Mouse (Mus musculus): ENCODE measurements around the gene Olfr1445.

The Olfr1445 gene

GRCm38 (mm10) chr19:12883555-12883954, at the start of gene Olfr1445:
Gene Olfr1445, plus strand, starts transcription at chr19:12883855.
- DNase-seq (ENCODE audit: low read depth, low spot score), result no peak

DNA sequence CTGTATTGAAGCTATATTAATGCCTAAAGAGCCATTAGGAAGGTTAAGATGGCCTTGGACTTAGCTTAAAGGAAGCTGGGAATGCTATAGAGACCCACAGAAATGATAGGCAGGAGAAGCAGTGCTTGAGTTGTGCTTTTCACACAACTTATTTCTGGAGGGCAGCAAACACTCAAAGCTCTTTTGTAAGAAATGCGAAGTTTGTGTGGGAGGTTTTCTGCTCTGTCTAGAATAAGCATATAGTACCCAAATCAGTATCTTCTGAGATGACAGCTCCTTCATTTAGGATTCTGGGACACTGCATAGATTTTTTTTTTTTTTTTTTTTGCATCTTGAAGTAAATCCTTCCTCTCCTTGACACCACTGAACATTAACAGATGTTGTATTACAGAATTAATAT, 45.1 kb upstream of the Olfr1445 start:
- DNase-seq (ENCODE audit: low read depth, low spot score), result no peak

- DNase-seq (ENCODE audit: low read depth, low spot score), result no peak
These were observed 37.3 kb upstream of the Olfr1445 start, which contains the start of gene Gm5244 for GRCm38 (mm10) chr19:12846382-12846781. Gene Gm5244, plus strand, starts transcription at chr19:12846682.

GRCm38 (mm10) chr19:12856983-12857382, 26.7 kb upstream of the Olfr1445 start, which contains the start of gene Olfr1444:
Gene Olfr1444, plus strand, starts transcription at chr19:12857283.
- no peak for DNase-seq (ENCODE audit: low read depth, low spot score)

DNA sequence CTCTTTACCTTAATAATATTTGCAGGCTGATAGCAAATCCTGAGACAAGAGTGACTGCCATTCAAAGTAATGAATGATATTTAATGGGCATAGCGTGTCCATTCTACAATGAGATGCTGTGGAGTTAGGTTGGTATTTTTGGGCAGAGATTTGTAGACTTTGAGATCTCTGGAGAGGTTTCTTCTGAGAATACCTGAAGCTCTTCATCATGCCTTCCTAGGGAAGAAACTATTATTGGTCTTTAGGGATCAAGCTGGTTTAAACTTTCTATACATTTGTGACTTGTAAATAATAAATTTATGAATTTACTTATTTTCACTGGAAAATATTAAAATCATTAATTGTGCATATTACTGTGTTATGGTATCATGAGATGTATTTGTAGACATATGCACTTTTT, 9.8 kb downstream of the Olfr1445 start, which contains the start of gene Olfr1446:
TSS of gene Olfr1446 (minus strand) at position 101 of the 400 bp plus-strand sequence.
- no peak for DNase-seq (ENCODE audit: low read depth, low spot score)

GRCm38 (mm10) chr19:12903643-12904042, 20.0 kb downstream of the Olfr1445 start, which contains the start of gene Olfr1447:
Gene Olfr1447, minus strand, starts transcription at chr19:12903743.
- no peak for DNase-seq (ENCODE audit: low read depth, low spot score)

DNA sequence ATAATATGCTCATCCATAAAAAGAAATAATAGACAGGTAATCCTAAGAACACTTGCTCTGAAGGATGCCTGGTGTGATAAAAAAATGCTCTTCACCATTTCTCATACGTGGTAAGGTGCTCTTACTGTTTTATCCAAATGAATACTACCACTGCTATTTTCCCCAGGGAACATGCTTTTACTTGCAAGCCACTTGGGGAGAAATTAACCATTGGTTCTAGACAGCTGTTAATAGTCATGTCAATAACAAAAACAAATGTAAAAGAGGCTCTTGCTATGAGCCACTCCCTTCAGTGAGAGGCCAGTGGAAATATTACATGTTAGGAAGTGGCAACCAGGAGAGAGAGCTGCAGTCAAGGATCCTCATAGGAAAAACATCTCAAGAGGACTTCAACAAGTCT, 40.7 kb downstream of the Olfr1445 start, which contains the start of gene Olfr1448:
TSS of gene Olfr1448 (minus strand) at position 101 of the 400 bp plus-strand sequence.
- no peak for DNase-seq (ENCODE audit: low read depth, low spot score)

- DNase-seq (ENCODE audit: low read depth, low spot score), result no peak
These were observed 46.9 kb downstream of the Olfr1445 start, which contains the start of gene Olfr1449 for GRCm38 (mm10) chr19:12930540-12930939. Gene Olfr1449, plus strand, starts transcription at chr19:12930840.
